Mouse (Mus musculus) stomach, postnatal 0 days (tissue): ENCODE measurements at regions not wholly inside any gene's neighbourhood (a gene's known extent, or its start where the extent isn't known, plus 50 kb on each side); places are given as distances from the start of the nearest gene placed in this dataset. TPM values are rescaled to one million over a fixed set of nuclear protein-coding genes. Genes with fewer than 3 reads are reported as not detected.

ENCODE experiments used
- ATAC-seq: fragments of 200-750 bp; cut with Nextera tagmentation; 2 replicates; pipeline ENCODE4 v1.8.0; 2017; ENCODE audit not compliant: low FRiP score, low TSS enrichment
- DNase-seq: peaks from one replicate; pipeline ENCODE4 v3.0.0-alpha.2; 2016; ENCODE audit warnings: low spot score
- H3K27ac ChIP-seq: fragments of 300-500 bp; sonication (generic); replicated peaks from 2 replicates; pipeline ENCODE4 v1.5.1; 2014; ENCODE audit warnings: mild to moderate bottlenecking, control low read depth
- H3K27me3 ChIP-seq: fragments of 300-500 bp; sonication (generic); 2 replicates; pipeline ENCODE4 v1.6.1; 2014; ENCODE audit warnings: low read length; ENCODE audit not compliant: control insufficient read depth, insufficient read depth
- H3K36me3 ChIP-seq: fragments of 300-500 bp; sonication (generic); 2 replicates; pipeline ENCODE4 v1.6.1; 2014; ENCODE audit warnings: low read length, mixed read lengths; ENCODE audit not compliant: control insufficient read depth, insufficient read depth
- H3K4me1 ChIP-seq: fragments of 300-500 bp; sonication (generic); replicated peaks from 2 replicates; pipeline ENCODE4 v1.6.1; 2014; ENCODE audit warnings: antibody characterized with exemption; ENCODE audit not compliant: control insufficient read depth, insufficient read depth
- H3K4me2 ChIP-seq: fragments of 300-500 bp; sonication (generic); replicated peaks from 2 replicates; pipeline ENCODE4 v1.6.1; 2014; ENCODE audit warnings: low read depth, mild to moderate bottlenecking, control low read depth, moderate library complexity
- H3K4me3 ChIP-seq: fragments of 300-500 bp; sonication (generic); 2 replicates; pipeline ENCODE4 v1.5.1; 2014; ENCODE audit warnings: low read depth, low read length, control low read depth
- H3K9ac ChIP-seq: fragments of 300-500 bp; sonication (generic); 2 replicates; pipeline ENCODE4 v1.6.1; 2014; ENCODE audit warnings: mild to moderate bottlenecking, low read length, control low read depth, mixed read lengths
- H3K9me3 ChIP-seq: fragments of 300-500 bp; sonication (generic); 2 replicates; pipeline ENCODE4 v1.6.1; 2016; ENCODE audit warnings: low read length; ENCODE audit not compliant: control insufficient read depth
- CTCF ChIP-seq: IDR thresholded peaks from 2 replicates; pipeline ENCODE4 v1.5.1; 2016; ENCODE audit warnings: antibody characterized with exemption, low read depth, mild to moderate bottlenecking, moderate library complexity
- EP300 ChIP-seq: optimal IDR thresholded peaks from 2 replicates; pipeline ENCODE3; 2016; ENCODE audit warnings: antibody characterized with exemption
- WGBS: fragments of 180-500 bp; shearing (Covaris S2); extraction: QIAGEN DNeasy Blood & Tissue Kit; methylation state at CpG from one replicate; pipeline ENCODE4 v1.1.7; 2014; 5-methylcytosine and 5-hydroxymethylcytosine counted together
- microRNA-seq: library from miRNA; unstranded; fragments of <30 nt; microRNA quantifications from one replicate; pipeline ENCODE4, GENCODE M21; 2016

DNA sequence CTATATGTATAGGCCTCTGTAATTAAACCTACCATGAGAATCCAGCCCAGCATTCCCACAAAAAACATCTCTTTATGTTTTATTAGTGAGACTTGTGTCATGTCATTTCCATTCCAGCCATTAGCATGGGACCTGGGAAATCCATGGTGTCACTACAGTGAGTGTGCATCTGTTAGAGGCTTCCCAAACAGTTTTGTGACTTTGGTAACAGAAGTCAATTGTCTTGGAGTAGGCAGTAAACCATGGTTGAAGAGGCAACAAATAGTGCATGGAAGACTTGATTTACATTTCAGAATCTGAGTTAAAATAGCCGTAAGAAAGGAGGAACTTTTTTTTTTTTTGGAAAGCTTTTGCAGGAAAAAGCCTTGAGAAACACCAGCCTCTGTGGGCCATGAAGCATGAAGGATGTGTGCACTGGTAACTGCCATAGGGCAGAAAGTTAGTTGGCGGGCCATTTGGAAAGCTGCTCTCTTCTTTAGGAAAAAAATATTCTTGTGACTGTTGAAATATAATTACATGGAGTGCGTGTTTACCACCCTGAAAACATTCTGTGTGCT, 522.7 kb upstream of the Lrrn3 start:
- no peak overlapping the region for H3K27ac ChIP-seq
- no peak overlapping the region for H3K9ac ChIP-seq
- ATAC-seq: no peak
- H3K4me2 ChIP-seq: no peak overlapping the region
- H3K4me1 ChIP-seq: no peaks in the 10 kb centered on the region
- no peaks in the 10 kb centered on the region for H3K36me3 ChIP-seq
- DNase-seq: no peak
- H3K4me3 ChIP-seq: no peak overlapping the region
- WGBS: 90% methylated on average over 3 of the region's 3 CpGs
- no peaks in the 10 kb centered on the region for H3K27me3 ChIP-seq
- TF ChIP-seq CTCF (no peak), EP300 (no peak)
- H3K9me3 ChIP-seq: no peaks in the 10 kb centered on the region

DNA sequence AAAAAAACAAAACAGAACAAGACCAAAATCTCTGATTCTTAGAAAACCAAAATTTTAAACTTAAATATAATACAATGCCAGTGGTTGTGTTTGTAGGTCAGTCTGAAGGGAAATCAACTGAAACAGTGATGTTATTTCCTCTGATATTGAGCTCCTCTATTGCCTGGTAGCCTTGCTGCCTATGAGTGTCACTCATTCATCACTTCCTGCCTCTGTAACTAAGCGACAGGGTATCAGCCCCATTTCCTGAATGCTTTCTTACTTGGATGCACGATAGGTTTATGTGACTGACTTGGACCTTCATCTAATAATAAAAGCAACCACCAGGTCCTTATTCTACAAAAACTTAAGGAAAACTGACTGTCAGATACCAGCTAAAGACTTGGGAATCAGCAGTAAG, 520.7 kb upstream of the Lrrn3 start:
- Histone ChIP-seq H3K9me3 (no peaks in the 10 kb centered on the region), H3K4me1 (no peaks in the 10 kb centered on the region), H3K36me3 (no peaks in the 10 kb centered on the region), H3K27ac (no peak overlapping the region), H3K27me3 (no peaks in the 10 kb centered on the region), H3K9ac (no peak overlapping the region), H3K4me2 (no peak overlapping the region), H3K4me3 (no peak overlapping the region)
- DNase-seq (no peak), ATAC-seq (no peak)
- WGBS: 55% methylated on average over 2 of the region's 2 CpGs
- no peak for TF ChIP-seq EP300

Small RNAs in the stretch of these regions (microRNA-seq; reads per million reads assigned to microRNA genes)
- gene Gm25248: not detected
